Mouse (Mus musculus) lung, postnatal 0 days (tissue): ENCODE results near the gene Pla2g2f. TPM values are rescaled to one million over a fixed set of nuclear protein-coding genes. Genes with fewer than 3 reads are reported as not detected.

Experiments used
- ATAC-seq: fragments of 200-750 bp; cut with Nextera tagmentation; 2 replicates; pipeline ENCODE4 v1.8.0; 2017; ENCODE audit warnings: moderate library complexity
- DNase-seq: peaks from one replicate; pipeline ENCODE4 v3.0.0-alpha.2; 2016; ENCODE audit warnings: low spot score
- H3K27ac ChIP-seq: fragments of 300-500 bp; sonication (generic); 2 replicates; pipeline ENCODE4 v1.5.1; 2014; ENCODE audit warnings: antibody characterized with exemption, mild to moderate bottlenecking, low read length, mixed read lengths
- H3K27me3 ChIP-seq: fragments of 300-500 bp; sonication (generic); replicated peaks from 2 replicates; pipeline ENCODE4 v1.6.1; 2014; ENCODE audit warnings: low read length, mixed read lengths; ENCODE audit not compliant: insufficient read depth
- H3K36me3 ChIP-seq: fragments of 300-500 bp; sonication (generic); 2 replicates; pipeline ENCODE4 v1.6.1; 2014; ENCODE audit warnings: low read length, mixed read lengths; ENCODE audit not compliant: insufficient read depth
- H3K4me1 ChIP-seq: fragments of 300-500 bp; sonication (generic); 2 replicates; pipeline ENCODE4 v1.6.1; 2014; ENCODE audit warnings: antibody characterized with exemption, low read depth, low read length, mixed read lengths; ENCODE audit not compliant: insufficient read depth
- H3K4me2 ChIP-seq: fragments of 300-500 bp; sonication (generic); replicated peaks from 2 replicates; pipeline ENCODE4 v1.6.1; 2014; ENCODE audit warnings: low read depth, mild to moderate bottlenecking, low read length, moderate library complexity, mixed read lengths
- H3K4me3 ChIP-seq: fragments of 300-500 bp; sonication (generic); 2 replicates; pipeline ENCODE4 v1.5.1; 2014; ENCODE audit warnings: low read depth, low read length
- H3K9ac ChIP-seq: fragments of 300-500 bp; sonication (generic); replicated peaks from 2 replicates; pipeline ENCODE4 v1.6.1; 2014; ENCODE audit warnings: low read depth, mild to moderate bottlenecking
- H3K9me3 ChIP-seq: fragments of 300-500 bp; sonication (generic); 2 replicates; pipeline ENCODE4 v1.6.1; 2016; ENCODE audit warnings: low read length, mixed read lengths
- CTCF ChIP-seq: IDR thresholded peaks from 2 replicates; pipeline ENCODE4 v1.5.1; 2016; ENCODE audit warnings: antibody characterized with exemption, mild to moderate bottlenecking
- EP300 ChIP-seq: IDR thresholded peaks from 2 replicates; pipeline ENCODE4 v1.6.1; 2016; ENCODE audit warnings: antibody characterized with exemption, mild to moderate bottlenecking, control low read depth
- WGBS: fragments of 180-500 bp; shearing (Covaris S2); extraction: QIAGEN DNeasy Blood & Tissue Kit; methylation state at CpG from one replicate; pipeline ENCODE4 v1.1.7; 2014; 5-methylcytosine and 5-hydroxymethylcytosine counted together
- polyA plus RNA-seq: library from polyadenylated mRNA; unstranded; fragments of >200 nt; fragmentation: Nextera tagmentation; extraction: Ambion mirVana; gene quantifications from 2 replicates; pipeline ENCODE4 v1.2.1, GENCODE M21; 2015

Pla2g2f gene
- polyA plus RNA-seq, 1 experiment from 2014 or later = not detected

DNA sequence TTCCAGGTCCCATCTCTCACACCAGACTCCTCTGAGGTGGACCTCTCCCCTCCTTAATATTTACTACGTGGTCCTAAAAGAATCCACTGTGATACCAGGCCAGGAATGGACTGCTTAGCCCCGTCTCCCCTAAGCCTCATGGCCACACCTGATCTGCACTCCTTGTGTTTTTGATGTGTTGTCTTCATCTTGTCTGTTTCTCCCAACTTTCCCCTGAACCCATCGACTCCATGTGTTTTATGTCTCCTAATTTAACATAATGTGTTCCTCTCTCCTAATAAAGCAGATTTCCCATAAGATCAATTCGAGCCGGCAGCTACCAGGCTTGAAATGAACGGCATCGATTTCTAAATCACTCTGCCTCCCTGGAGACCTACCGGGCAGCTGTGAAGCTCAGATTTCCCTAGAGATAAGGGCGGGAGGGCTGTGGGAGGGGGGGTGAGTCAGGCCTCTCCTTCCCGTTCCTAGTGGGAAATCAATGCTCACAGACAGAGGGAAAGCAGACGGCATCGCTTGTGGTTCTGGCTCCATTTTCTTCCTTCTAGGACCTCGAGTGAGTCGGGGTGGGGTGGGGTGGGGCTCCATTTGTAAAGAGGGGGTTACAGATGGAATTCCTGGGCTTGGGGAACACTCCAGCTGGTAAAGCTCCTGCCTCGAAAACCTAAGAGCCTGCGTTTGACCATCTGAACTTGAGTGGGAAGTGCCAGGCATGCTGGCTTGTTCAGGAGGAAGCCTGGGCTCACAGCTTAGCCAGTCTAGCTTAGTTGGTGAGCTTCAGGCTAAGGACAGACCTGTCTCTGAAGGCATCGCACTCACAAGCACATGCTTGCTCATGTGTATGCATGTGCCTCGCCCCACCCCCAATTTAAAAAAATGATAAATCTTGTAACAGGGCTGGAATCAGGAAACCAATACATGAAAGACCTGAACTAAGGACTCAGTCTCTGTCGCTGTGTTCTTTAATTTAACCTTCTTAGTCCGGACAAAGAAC lies 20.3 kb upstream of the Pla2g2f start:
- Histone ChIP-seq H3K9ac (no peak overlapping the region), H3K4me1 (no peaks in the 10 kb centered on the region), H3K27me3 (no peaks in the 10 kb centered on the region), H3K4me2 (no peak overlapping the region), H3K36me3 (no peaks in the 10 kb centered on the region), H3K9me3 (no peaks in the 10 kb centered on the region), H3K27ac (no peak overlapping the region), H3K4me3 (no peak overlapping the region)
- 36% methylated on average over 20 of the region's 20 CpGs for WGBS
- ATAC-seq = no peak
- TF ChIP-seq CTCF (no peak), EP300 (no peak)
- peak; percentile 16 for DNase-seq

DNA sequence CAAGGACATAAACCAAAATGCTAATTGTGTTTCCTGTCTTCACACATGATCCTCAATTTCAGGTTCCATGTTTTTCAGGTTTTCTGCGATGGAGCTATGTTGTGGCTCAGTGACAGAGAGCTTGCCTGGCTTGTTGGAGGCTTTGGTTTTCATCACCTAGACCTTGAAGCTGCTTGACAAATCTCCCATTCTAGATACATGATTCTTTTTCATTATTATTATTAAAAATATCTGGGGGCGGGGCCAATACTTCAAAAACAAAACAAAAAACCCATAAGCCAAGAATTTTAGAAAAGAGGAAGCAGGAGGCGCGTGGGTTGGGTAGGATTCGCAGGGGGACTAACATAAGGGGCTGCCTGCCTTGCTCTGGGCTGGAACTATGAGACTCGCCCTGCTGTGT lies 18.0 kb upstream of the Pla2g2f start, which contains the start of gene Pla2g2d:
TSS of gene Pla2g2d (plus strand) at position 301 of the 400 bp plus-strand sequence.
- no peak for ATAC-seq
- no peaks in the 10 kb centered on the region for H3K9me3 ChIP-seq

DNA sequence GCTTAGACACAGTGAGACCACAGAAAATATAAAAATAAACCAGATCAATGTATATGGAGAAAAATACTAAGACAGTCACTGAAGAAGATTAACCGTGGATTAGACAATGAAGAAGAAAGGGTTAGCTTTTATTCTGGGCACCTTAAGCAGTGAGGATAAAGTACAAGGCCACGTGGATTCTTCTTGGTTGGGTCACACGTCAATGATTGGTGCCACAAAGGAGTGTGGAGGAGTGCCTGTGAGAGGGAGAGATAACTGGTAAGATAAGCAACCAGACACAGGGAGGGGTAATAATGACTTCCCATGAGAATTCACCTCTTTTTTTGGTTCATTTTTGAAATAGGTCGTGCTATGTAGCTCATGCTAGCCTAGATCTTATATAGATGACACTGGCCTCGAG lies 15.0 kb upstream of the Pla2g2f start:
- no peak for ATAC-seq
- DNase-seq = no peak
- H3K36me3 ChIP-seq = no peaks in the 10 kb centered on the region
- no peak overlapping the region for H3K9ac ChIP-seq
- 66% methylated on average over 5 of the region's 5 CpGs for WGBS
- no peaks in the 10 kb centered on the region for H3K9me3 ChIP-seq
- no peaks in the 10 kb centered on the region for H3K27me3 ChIP-seq
- TF ChIP-seq CTCF (no peak), EP300 (no peak)
- no peak overlapping the region for H3K27ac ChIP-seq
- no peaks in the 10 kb centered on the region for H3K4me1 ChIP-seq
- H3K4me2 ChIP-seq = no peak overlapping the region
- no peak overlapping the region for H3K4me3 ChIP-seq

More for the DNA sequence above, 18.0 kb upstream of the Pla2g2f start, which contains the start of gene Pla2g2d:
- DNase-seq = no peak
- H3K4me3 ChIP-seq = no peak within 1 kb of the TSS
- no peaks in the 10 kb centered on the region for H3K36me3 ChIP-seq
- no peak within 1 kb of the TSS for H3K4me2 ChIP-seq
- no peak within 1 kb of the TSS for H3K27ac ChIP-seq
- H3K27me3 ChIP-seq = no peaks in the 10 kb centered on the region
- no peaks in the 10 kb centered on the region for H3K4me1 ChIP-seq
- no peak for TF ChIP-seq EP300
- TF ChIP-seq CTCF = no peak
- WGBS = 72% methylated on average over 6 of the region's 6 CpGs
- H3K9ac ChIP-seq = no peak within 1 kb of the TSS

DNA sequence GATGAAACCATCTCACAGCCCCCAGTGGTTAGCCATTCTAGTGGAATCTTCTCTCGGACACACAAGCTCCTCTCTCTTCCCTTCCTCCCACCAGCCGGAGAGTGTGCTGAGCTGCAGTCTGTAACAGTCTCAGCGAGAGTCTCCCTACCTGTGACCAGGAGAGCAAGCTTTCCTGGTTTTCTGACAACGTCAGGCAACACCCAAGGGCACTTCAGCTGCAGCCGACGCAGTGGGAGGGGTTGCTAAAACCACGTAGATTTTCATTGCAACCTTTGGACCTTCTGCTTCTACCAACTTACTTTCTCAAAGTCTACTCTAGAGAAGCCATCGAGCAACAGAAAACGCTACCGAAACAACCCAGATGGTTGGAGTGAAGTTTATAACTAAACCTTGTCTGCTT lies 14.5 kb upstream of the Pla2g2f start:
- H3K4me2 ChIP-seq = no peak overlapping the region
- WGBS = 58% methylated on average over 10 of the region's 10 CpGs
- H3K27ac ChIP-seq = no peak overlapping the region
- H3K4me1 ChIP-seq = no peaks in the 10 kb centered on the region
- DNase-seq (peak; percentile 33), ATAC-seq (no peak)
- no peaks in the 10 kb centered on the region for H3K9me3 ChIP-seq
- H3K4me3 ChIP-seq = no peak overlapping the region
- H3K27me3 ChIP-seq = no peaks in the 10 kb centered on the region
- no peak overlapping the region for H3K9ac ChIP-seq
- TF ChIP-seq CTCF = no peak
- no peak for TF ChIP-seq EP300
- H3K36me3 ChIP-seq = no peaks in the 10 kb centered on the region

DNA sequence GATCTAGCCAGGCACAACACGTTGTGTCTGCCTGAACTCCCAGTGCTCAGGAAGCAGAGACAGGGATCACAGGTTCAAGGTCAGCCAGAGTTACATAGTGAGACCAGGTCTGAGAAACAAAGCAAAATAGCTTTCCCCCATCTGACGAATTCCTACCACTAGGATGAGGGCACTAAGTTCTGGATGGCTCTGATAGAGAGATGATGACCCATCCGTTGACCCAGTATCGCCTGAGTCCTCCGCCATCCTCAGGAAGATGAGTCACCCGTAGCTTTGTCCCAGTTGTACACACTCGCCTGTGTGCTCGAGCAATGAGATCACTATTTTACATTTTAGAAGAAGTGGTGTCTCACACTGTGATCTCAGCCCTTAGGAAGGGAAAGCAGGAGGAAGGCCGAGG lies 4.8 kb upstream of the Pla2g2f start:
- H3K27me3 ChIP-seq = no peaks in the 10 kb centered on the region
- WGBS = 53% methylated on average over 9 of the region's 9 CpGs
- TF ChIP-seq EP300 = no peak
- no peak for TF ChIP-seq CTCF
- DNase-seq = no peak
- H3K36me3 ChIP-seq = no peaks in the 10 kb centered on the region
- H3K4me1 ChIP-seq = no peaks in the 10 kb centered on the region
- no peaks in the 10 kb centered on the region for H3K9me3 ChIP-seq
- H3K4me2 ChIP-seq = no peak overlapping the region
- no peak for ATAC-seq
- H3K4me3 ChIP-seq = no peak overlapping the region
- no peak overlapping the region for H3K9ac ChIP-seq
- H3K27ac ChIP-seq = no peak overlapping the region

DNA sequence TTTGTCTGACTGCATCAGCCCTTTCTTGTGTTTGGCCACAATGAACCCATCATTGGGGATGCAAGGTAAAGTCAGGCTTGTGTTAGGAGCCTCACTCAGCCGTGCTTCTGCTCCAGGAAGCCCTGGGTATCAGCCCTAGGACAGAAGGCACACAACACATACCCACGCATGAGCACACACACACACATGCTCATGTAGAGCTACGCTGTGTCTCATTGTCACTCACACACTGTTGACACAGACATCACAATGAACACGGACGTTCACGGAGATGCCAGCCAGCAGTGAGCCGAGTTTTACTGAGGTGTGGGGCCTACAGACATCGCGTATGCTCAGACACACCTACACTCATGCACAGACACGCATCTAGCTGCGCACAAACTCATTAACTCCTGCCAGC lies 1.4 kb downstream of the Pla2g2f start:
- no peak for TF ChIP-seq EP300
- no peak for TF ChIP-seq CTCF
- H3K27ac ChIP-seq = no peak overlapping the region
- H3K4me1 ChIP-seq = no peaks in the 10 kb centered on the region
- no peak for DNase-seq
- H3K9me3 ChIP-seq = no peaks in the 10 kb centered on the region
- no peaks in the 10 kb centered on the region for H3K27me3 ChIP-seq
- H3K9ac ChIP-seq = no peak overlapping the region
- ATAC-seq = no peak
- H3K4me2 ChIP-seq = no peak overlapping the region
- H3K36me3 ChIP-seq = no peaks in the 10 kb centered on the region
- no peak overlapping the region for H3K4me3 ChIP-seq
- WGBS = 77% methylated on average over 11 of the region's 11 CpGs
